Mouse (Mus musculus) brain, adult 2 months (tissue): ENCODE measurements around the gene H2-M10.3.
"Not testable (repeated sequence)": the region's sequence is repeated elsewhere in the genome, so short reads cannot be mapped to it uniquely, and the experiment has no call there.

Experiments
- DNase-seq: peaks from one replicate; pipeline ENCODE4 v3.0.0; 2011; ENCODE audit warnings: low read depth, low spot score

Gene H2-M10.3

DNA sequence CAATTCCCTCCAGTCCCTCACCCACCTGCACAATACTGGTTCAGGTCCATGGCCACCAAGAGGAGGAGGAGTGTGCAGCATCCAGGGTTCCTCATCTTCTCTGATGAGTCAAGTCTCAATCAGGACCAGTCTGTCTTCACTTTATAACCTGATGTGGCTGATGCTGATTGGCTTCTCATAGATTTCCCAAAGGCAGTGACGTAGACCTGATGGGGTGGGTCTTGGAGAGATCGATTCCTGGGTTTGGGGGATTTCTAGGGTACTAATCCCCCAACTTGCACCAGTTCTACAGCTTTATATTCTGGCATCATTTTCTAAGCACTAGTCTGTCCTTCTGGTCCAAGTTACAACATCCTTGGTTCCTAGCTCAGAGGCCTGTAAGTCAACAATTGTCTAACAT is at the start of gene H2-M10.3:
H2-M10.3 (minus strand) TSS at position 101 of the 400 bp plus-strand sequence.
- not testable (repeated sequence) for DNase-seq

DNA sequence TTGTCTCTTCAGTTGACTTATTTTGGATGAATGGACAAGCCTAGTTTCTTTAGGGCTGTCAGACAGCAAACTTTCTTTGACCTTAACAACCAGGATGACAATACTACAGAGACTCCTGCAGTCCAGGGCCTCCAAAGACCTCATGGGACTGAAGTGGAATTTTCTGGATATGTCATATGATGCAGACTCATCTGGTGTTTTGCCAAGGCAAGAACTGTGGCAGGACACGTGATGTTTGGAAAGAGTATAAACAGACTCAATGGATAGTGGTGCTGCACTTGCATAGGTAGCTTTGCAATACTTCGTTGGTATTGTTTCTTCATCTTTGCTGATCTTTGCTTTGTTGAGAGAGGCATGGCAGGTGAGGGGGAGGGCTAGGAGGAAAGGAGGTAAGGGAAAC is 49.2 kb upstream of the H2-M10.3 start:
- no peak for DNase-seq

DNA sequence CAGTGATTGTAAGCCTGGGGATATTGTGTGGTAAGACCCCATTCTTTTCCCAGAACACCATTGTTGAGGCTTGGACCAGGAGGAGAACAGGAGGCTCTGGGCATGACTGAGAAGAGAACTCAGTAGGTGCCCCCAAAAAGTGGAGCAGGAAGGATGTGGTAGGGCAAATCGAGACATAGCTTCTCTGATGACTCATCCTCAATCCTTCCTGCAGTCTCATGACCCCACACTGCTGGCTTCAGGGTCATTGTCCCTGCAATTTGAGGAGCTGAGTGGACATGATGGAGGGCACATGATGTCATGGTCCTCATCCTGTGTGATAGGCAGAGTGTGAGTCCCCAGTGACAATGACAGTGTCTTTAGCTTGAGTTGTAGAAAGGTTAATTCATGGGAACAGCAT is 47.2 kb upstream of the H2-M10.3 start:
- no peak for DNase-seq

DNA sequence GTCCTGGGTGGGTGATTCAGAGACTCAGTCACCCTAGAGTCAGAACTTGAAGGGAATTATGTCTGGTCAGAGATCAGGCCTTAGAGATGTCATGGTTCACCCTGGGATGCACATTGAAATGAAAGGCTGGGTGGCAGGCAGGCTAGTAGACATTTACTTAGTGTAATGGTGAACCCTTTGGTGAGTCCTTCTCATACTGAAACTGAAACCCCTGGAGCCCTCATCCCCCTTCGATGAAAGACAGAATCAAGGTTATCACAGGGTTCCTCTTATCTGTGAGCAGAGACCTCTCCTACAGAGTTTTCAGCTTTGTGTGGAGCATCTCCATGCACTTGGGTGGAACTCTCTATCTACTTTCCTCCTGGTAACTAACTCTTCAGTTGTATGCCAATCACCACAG is 46.1 kb upstream of the H2-M10.3 start:
- no peak for DNase-seq

DNA sequence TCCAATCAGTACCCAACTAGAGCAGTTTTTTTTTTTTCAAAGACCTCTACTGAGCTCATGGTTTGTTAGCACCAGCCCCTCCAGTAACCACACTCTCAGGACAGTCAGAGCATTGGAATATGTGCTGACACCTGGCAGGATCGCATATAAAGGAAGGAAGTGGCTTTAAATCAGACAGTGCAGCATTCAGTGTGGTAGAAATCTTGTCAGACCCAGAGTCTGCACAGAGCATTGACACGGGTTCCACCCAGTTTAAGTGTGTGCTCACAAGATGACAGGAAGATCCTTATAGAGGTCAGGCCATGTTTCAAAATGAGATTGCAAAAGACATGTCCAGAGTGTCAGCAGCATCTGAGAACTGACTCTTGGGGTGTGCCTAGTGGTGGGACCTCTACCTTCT is 21.7 kb upstream of the H2-M10.3 start:
- DNase-seq = no peak

DNA sequence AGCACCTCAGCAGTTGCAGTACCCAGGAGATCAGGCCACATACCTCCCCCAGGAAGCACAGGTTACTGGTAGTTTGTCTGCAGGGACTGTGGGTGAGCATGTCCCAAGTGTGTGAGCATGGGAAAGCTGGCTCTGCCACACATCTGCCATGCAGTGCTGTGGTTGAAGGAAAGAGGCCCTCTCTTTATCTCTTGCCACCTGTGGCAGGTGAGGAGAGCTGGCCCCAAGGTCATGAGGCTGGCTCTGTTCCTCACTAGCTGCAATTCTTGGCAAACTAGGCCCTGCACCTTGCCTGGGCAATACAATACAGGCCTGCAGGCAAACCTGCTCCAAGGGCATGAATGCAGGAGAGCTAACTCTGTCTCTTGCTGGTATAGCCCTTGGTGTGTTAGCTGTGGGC is 5.8 kb downstream of the H2-M10.3 start:
- DNase-seq = not testable (repeated sequence)

DNA sequence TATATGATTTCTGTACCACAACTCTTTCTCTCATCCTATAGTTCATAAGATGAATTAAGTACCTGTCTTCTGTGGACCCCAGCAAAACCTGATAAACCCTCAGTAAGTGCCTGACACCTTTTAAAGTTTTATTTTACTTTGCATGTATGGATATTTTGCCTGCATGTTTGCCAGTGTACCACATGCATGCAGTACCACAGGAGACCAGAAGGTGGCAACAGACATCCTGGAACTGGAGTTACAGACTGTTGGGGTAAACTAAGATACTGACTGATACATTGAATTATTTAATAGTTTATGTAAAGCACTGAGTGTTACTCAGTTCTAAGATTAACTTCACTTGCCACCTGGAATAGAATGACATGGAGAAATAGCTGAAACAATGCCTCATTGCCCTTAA is 10.7 kb downstream of the H2-M10.3 start:
- DNase-seq = peak; percentile 16

DNA sequence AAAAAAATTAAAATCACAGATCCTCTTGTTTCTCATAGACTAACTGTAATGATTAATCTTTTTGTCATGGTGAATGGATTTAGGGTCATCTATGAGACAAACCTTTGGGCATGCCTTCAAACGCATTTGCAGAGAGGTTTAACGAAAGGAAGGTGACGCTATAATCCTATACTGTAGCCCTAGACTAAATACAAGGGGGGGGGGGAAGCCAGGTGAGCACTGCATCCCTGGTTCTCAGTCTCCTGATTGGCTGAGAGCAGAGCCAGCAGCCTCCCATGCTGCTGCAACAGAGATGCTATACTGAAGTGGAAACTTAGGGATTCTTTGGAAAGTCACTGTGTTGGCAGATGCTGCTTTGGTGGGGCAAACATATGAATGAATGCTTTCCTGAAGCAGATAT is 12.5 kb downstream of the H2-M10.3 start:
- no peak for DNase-seq

DNA sequence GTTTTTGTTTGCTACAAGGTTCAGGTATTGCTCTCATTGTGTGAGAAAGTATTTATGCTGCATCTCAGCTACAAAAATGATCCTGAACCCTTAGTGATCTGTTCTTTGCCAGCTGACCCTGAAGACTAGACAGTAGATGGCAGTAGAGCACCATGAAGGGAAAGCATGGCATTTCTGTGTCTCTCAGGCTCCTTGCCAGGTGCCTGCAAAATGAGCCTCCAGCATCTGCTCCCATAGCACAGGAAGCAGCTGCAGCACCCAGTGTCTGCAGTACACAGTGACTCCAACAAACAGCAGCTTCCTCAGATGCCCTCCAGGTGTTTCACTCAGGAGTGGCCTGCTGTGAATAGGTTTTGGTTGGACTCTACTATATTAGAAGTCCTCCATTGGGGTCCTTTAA is 12.9 kb downstream of the H2-M10.3 start:
- DNase-seq = peak; percentile 87

DNA sequence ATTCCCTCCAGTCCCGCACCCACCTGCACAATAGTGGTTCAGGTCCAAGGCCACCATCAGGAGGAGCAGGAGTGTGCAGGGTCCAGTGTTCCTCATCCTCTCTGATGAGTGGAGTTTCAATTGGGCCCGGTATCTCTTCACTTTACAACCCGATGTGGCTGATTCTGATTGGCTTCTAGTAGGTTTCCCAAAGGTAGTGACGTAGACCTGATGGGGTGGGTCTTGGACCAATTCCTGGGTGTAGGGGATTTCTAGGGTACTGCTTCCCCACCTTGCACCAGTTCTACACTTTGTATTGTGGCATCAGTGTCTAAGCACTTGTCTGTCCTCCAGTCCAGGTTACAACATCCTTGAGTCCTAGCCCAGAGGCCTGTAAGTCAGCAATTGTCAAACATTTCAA is 42.2 kb downstream of the H2-M10.3 start, which contains the start of gene H2-M10.1:
H2-M10.1 (minus strand) TSS at position 101 of the 400 bp plus-strand sequence.
- DNase-seq = no peak

DNA sequence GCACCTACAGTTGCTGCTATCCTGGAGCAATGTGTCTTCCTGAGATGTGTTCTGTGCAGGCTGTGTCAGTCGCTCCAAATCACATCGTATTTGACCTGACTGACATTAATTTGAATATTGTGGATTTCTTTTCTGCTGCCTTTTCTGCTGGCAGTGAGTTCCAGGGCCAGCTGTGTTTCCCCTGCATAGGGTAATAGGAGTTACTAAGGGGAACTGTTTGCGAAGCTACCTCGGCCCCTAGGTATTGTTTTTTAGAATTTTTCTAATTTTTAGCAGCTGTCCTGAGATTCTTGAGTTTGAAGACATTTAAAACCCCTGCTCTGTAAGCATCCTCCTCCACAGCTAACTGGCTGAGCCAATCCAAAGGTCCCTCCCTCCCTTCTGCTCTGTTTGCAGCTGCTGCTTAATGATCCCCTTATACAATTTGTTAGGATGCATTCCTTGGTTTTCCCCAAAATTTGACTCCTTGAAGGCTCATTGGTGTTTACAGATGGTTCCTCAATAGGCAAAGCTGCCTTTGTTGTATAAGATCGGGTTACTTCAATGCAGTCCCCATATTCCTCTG is 52.4 kb downstream of the H2-M10.3 start:
- DNase-seq = peak; percentile 44

DNA sequence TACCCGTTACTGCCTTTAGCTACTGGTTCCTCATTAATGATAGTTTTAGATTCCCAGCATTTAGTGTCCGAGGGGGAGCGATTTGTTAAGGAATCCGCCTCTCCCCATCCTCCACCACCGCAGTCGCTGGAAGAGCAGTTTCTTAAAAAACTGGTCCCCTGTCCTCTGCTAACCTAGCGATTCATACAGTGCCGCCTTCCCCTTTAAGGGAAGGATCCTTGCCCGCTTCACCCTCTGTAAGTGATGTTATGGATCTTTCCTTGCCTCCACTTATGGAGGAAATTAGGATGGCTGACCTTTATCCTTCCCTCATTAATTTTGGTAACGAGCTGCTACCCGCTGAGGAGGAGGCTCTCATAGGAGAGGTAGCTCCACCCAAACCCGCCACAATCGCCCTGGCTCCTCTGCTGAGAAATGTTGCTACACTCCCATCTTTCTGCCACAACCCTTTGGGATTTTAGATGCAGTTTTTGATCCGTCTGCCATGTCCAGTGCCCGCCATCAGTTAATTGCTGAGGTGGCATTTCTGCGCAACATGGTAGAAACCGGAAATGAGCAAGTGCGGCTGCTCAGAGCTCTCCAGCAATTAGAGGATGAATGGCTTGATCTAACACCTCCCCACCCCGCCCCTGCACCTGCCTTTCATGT is 53.1 kb downstream of the H2-M10.3 start:
- DNase-seq = peak; percentile 96
